Mouse (Mus musculus) C2C12 (cell line): ENCODE measurements around the gene B3gnt2. TPM values are rescaled to one million over a fixed set of nuclear protein-coding genes. Genes with fewer than 3 reads are reported as not detected.

Experiments used
- H3K27me3 ChIP-seq: one replicate; pipeline ENCODE4 v1.6.1; 2011; ENCODE audit not compliant: control insufficient read depth, insufficient read depth, insufficient read length
- H3K36me3 ChIP-seq: one replicate; pipeline ENCODE4 v1.6.1; 2011; ENCODE audit not compliant: control insufficient read depth, insufficient read depth
- H3K4me3 ChIP-seq: one replicate; pipeline ENCODE4 v1.5.1; 2011; ENCODE audit warnings: mild to moderate bottlenecking, control low read depth; ENCODE audit not compliant: poor library complexity, insufficient read depth, severe bottlenecking
- H3K79me2 ChIP-seq: one replicate; pipeline ENCODE4 v1.6.1; 2011; ENCODE audit not compliant: control insufficient read depth, insufficient read depth
- H3K79me3 ChIP-seq: one replicate; pipeline ENCODE4 v1.6.1; 2011; ENCODE audit warnings: low read depth, control low read depth
- H3ac ChIP-seq: one replicate; pipeline ENCODE3; 2011; ENCODE audit warnings: low read depth; ENCODE audit not compliant: control insufficient read depth, insufficient read length
- CEBPB ChIP-seq: IDR thresholded peaks from one replicate; pipeline ENCODE4 v1.6.1; 2011; ENCODE audit warnings: low read depth, mild to moderate bottlenecking, control low read depth, moderate library complexity
- CTCF ChIP-seq: IDR thresholded peaks from one replicate; pipeline ENCODE4 v1.5.1; 2011; ENCODE audit not compliant: control insufficient read depth, insufficient read depth, insufficient read length
- FOSL1 ChIP-seq: IDR thresholded peaks from one replicate; pipeline ENCODE4 v1.8.0; 2011; ENCODE audit warnings: mild to moderate bottlenecking, low read length; ENCODE audit not compliant: poor library complexity, insufficient read depth, severe bottlenecking
- MAX ChIP-seq: IDR thresholded peaks from one replicate; pipeline ENCODE4 v1.6.1; 2011; ENCODE audit warnings: mild to moderate bottlenecking, control low read depth
- MYOD1 ChIP-seq: IDR thresholded peaks from one replicate; pipeline ENCODE4 v1.6.1; 2011; ENCODE audit warnings: low read depth; ENCODE audit not compliant: control insufficient read depth, insufficient read length
- MYOG ChIP-seq: IDR thresholded peaks from one replicate; pipeline ENCODE4 v1.6.1; 2011; ENCODE audit not compliant: control insufficient read depth, insufficient read length; ENCODE audit errors: extremely low read depth
- USF1 ChIP-seq: IDR thresholded peaks from one replicate; pipeline ENCODE4 v1.6.1; 2011; ENCODE audit warnings: low read depth, mild to moderate bottlenecking, control low read depth, moderate library complexity
- polyA plus RNA-seq: library from polyadenylated mRNA; unstranded; fragments of >200 nt; fragmentation: generic; extraction: Trizol; gene quantifications from one replicate; pipeline ENCODE4 v1.2.1, GENCODE M21; 2012; ENCODE audit warnings: missing spikeins

B3gnt2 gene
- polyA plus RNA-seq, 1 experiment = 10.8 TPM

DNA sequence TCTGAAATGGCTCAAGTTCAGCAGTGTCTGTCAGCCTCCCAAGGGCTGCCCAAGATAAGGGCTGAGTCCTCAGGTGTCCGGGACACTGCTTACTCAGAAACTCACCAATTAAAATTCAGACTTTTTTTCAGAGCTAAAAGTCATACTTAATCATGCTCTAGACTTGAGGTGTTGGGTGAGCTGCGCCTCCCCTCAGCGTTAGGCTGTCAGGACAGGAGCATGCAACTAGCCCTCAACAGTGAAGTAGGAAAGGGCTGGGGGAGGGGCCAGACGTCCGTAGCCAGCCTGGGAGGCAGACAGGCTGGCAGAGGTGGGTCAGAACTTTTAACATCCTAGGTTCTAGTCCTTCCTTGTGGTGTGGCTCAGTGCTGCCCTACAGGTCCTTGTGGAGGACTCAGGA is 108.2 kb downstream of the B3gnt2 start:
- TF ChIP-seq MYOD1 (no peak), MYOG (no peak), USF1 (no peak), CTCF (no peak), MAX (no peak), FOSL1 (no peak), CEBPB (no peak)
- Histone ChIP-seq H3ac (no peak overlapping the region), H3K36me3 (no peaks in the 10 kb centered on the region), H3K79me3 (no peaks in the 10 kb centered on the region), H3K27me3 (no peaks in the 10 kb centered on the region), H3K4me3 (no peak overlapping the region), H3K79me2 (no peaks in the 10 kb centered on the region)

- Histone ChIP-seq H3K79me2 (no peaks in the 10 kb centered on the region), H3K27me3 (no peaks in the 10 kb centered on the region), H3ac (no peak overlapping the region), H3K36me3 (no peaks in the 10 kb centered on the region), H3K4me3 (no peak overlapping the region), H3K79me3 (no peaks in the 10 kb centered on the region)
- no peak for TF ChIP-seq MYOG
- TF ChIP-seq USF1 = no peak
- TF ChIP-seq MYOD1 = no peak
- TF ChIP-seq MAX = no peak
- TF ChIP-seq CTCF = no peak
- no peak for TF ChIP-seq FOSL1
- TF ChIP-seq CEBPB = no peak
Observed at GRCm38 (mm10) chr11:22751592-22751991, 109.2 kb downstream of the B3gnt2 start.

DNA sequence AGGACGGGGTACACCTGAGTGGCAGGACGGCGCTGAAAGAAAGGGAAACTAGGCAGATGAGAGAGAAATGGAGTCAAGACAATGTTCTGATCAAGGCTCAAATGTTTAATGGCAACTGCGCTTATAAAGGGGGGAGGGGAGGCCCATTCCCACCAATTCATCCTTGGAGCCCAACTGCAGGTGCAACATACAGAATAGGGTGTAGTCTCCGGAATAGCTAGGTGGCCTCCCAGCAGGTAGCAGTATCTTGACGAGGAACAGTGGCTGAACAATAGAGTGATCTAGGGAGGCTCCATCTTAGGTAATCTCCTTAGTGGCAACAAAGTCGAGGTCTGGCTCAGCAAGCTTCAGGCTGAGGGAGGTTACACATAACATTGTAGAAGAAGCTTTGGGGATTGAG is 113.4 kb downstream of the B3gnt2 start:
- no peak overlapping the region for H3ac ChIP-seq
- H3K79me2 ChIP-seq = no peaks in the 10 kb centered on the region
- H3K4me3 ChIP-seq = no peak overlapping the region
- H3K36me3 ChIP-seq = no peaks in the 10 kb centered on the region
- no peaks in the 10 kb centered on the region for H3K79me3 ChIP-seq
- no peaks in the 10 kb centered on the region for H3K27me3 ChIP-seq
- no peak for TF ChIP-seq MYOD1
- TF ChIP-seq MAX = no peak
- no peak for TF ChIP-seq USF1
- no peak for TF ChIP-seq CTCF
- no peak for TF ChIP-seq FOSL1
- TF ChIP-seq CEBPB = no peak
- no peak for TF ChIP-seq MYOG

DNA sequence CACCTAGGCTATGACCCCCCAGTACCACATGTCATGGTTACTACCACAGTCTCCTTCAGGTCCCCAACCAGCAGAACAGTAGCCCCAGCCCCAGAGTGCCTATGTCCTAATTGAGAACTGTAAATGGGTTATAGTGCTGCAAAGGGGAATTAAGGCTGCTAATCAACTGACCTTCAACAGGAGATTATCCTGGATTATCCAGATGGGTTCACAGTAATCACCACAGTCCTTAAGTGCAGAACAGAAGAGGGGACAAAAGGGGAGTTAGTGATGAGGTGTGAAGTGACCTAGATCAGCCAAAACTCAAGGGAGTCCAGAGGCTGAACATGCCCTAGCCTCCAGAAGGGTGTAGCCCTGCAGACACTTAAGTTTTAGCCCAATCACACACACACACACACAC is 115.4 kb downstream of the B3gnt2 start:
- H3K36me3 ChIP-seq = no peaks in the 10 kb centered on the region
- no peak overlapping the region for H3ac ChIP-seq
- no peaks in the 10 kb centered on the region for H3K27me3 ChIP-seq
- no peak overlapping the region for H3K4me3 ChIP-seq
- TF ChIP-seq FOSL1 = no peak
- TF ChIP-seq USF1 = no peak
- no peak for TF ChIP-seq CTCF
- no peak for TF ChIP-seq MYOD1
- H3K79me2 ChIP-seq = no peaks in the 10 kb centered on the region
- no peaks in the 10 kb centered on the region for H3K79me3 ChIP-seq

- H3K79me2 ChIP-seq = no peaks in the 10 kb centered on the region
- no peaks in the 10 kb centered on the region for H3K79me3 ChIP-seq
- H3ac ChIP-seq = no peak overlapping the region
- no peak overlapping the region for H3K4me3 ChIP-seq
- no peaks in the 10 kb centered on the region for H3K27me3 ChIP-seq
- TF ChIP-seq MYOG = no peak
- no peak for TF ChIP-seq CTCF
- no peak for TF ChIP-seq CEBPB
- no peak for TF ChIP-seq MAX
- no peak for TF ChIP-seq USF1
- TF ChIP-seq MYOD1 = no peak
- no peak for TF ChIP-seq FOSL1
- H3K36me3 ChIP-seq = no peaks in the 10 kb centered on the region
Observed at GRCm38 (mm10) chr11:22743561-22744269, 117.0 kb downstream of the B3gnt2 start.

DNA sequence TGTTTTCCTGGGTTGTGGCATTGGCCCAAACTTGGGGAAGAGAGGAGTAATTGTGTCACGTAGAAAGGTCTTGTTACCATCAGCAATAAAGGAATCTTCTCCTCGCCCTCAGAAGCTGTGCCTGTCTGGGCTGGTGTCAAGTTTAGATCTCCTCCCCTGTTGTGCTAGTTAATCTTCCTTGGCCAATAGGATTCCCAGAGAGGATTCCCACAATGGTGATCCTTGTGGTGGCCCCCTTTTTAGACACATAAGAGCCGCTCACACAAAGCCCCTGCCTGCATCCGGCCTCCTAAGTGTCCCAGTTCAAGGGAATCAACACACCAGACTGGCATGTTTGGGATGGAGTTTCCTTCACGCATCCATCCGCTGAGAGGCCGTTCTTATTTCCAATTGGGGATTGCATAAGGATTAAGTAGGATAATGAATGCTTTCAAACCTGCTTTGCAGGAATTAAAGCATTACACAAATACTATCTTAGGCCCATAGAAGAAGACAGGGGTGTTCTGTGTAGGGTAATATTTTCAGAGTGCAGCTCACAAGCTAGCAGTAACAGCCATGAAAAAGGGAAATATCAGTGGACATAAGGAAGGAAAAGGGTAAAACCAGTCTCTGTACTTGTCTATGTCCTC is 118.6 kb downstream of the B3gnt2 start:
- H3K79me2 ChIP-seq = no peaks in the 10 kb centered on the region
- H3K27me3 ChIP-seq = no peaks in the 10 kb centered on the region
- H3K36me3 ChIP-seq = no peaks in the 10 kb centered on the region
- H3K4me3 ChIP-seq = no peak overlapping the region
- H3K79me3 ChIP-seq = no peaks in the 10 kb centered on the region
- no peak overlapping the region for H3ac ChIP-seq
- TF ChIP-seq MAX = no peak
- TF ChIP-seq USF1 = no peak
- TF ChIP-seq CTCF = no peak
- TF ChIP-seq CEBPB = no peak
- TF ChIP-seq MYOG = no peak
- TF ChIP-seq MYOD1 = no peak
- no peak for TF ChIP-seq FOSL1
